Mouse (Mus musculus) brown adipose tissue, adult 24 weeks (tissue): ENCODE measurements around the gene Ceacam11. TPM values are rescaled to one million over a fixed set of nuclear protein-coding genes. Genes with fewer than 3 reads are reported as not detected.
"Not testable (repeated sequence)": the region's sequence is repeated elsewhere in the genome, so short reads cannot be mapped to it uniquely, and the experiment has no call there.

Experiments
- H3K27ac ChIP-seq: fragments of 200-500 bp; replicated peaks from 2 replicates; pipeline ENCODE4 v1.5.1; 2012; ENCODE audit warnings: low read depth, mild to moderate bottlenecking, low read length
- H3K4me1 ChIP-seq: fragments of 200-500 bp; 2 replicates; pipeline ENCODE4 v1.6.1; 2012; ENCODE audit warnings: low read length, mixed read lengths; ENCODE audit not compliant: control insufficient read depth, insufficient read depth, insufficient read length
- H3K4me3 ChIP-seq: fragments of 200-500 bp; 2 replicates; pipeline ENCODE4 v1.5.1; 2012; ENCODE audit warnings: low read depth, mild to moderate bottlenecking, low read length, moderate library complexity; ENCODE audit not compliant: insufficient read depth
- polyA plus RNA-seq: library from polyadenylated mRNA; stranded (reverse); fragments of >200 nt; gene quantifications from 2 replicates; pipeline ENCODE4 v1.2.4, GENCODE M21; 2012; ENCODE audit not compliant: missing spikeins, insufficient read depth, insufficient read length

Ceacam11 gene
- not detected in 2 replicates for polyA plus RNA-seq

DNA sequence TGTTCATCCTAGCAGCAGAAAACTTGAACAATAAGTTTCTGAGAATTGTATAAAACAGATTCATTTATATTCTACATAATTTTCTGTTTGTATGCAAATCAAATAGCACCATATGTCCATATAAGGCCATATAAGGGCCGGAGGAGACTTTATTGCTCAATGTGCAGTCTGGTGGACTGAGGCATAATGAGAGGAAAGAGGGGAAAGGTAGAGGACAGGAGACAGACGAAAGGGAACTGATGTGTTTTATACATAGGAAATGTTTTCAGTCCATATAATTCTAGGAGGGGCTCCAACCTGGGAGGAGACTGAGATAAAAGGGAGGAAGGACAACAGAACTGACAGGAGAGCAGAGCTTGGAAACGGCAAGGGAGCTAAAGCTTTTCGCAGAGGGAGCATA is at the start of gene Ceacam11:
Ceacam11 (plus strand) TSS at position 301 of the 400 bp plus-strand sequence.
- Histone ChIP-seq H3K4me3 (no peak within 1 kb of the TSS), H3K27ac (no peak within 1 kb of the TSS), H3K4me1 (no peaks in the 10 kb centered on the region)

DNA sequence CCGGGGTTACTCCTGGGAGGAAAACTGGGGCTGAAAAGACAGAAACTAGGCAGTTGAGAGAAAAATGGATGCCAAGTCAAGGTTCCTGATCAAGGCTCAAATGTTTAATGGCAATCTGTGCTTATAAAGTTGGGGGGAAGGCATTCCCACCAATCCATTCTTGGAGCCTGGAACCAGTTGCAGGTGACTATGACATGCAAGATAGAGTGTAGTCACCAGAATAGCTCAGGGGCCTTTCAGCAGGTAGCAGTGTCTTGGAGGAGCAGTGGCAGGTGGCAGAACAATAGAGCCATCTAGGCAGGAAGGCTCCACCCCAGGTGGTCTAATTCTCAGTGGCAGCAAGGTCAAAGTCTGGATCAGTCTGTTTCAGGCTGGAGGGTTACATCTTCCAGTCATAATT is 29.2 kb downstream of the Ceacam11 start:
- H3K4me3 ChIP-seq, result not testable (repeated sequence)

DNA sequence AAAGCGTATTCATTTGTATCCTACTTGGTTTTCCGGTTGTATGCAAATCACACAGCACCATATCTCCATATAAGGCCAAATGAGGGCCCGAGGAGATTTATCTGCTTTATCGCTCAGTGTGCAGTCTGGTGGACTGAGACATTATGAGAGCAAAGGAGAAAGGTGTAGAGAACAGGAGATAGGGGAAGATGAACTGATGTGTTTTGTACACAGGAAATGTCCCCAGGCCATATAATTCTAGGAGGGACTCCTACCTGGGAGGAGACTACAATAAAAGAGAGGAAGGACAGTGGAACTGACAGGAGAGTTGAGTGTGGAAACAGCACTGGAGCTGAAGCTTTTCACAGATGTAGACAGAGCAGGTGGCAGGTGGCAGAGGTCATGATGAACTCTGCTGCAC is 37.7 kb downstream of the Ceacam11 start, which contains the start of gene Ceacam13:
Ceacam13 (plus strand) TSS at position 301 of the 400 bp plus-strand sequence.
- no peak within 1 kb of the TSS for H3K27ac ChIP-seq
- no peak within 1 kb of the TSS for H3K4me3 ChIP-seq
- H3K4me1 ChIP-seq, result no peaks in the 10 kb centered on the region

More for the DNA sequence above, 29.2 kb downstream of the Ceacam11 start:
- not testable (repeated sequence) for H3K27ac ChIP-seq, H3K4me1 ChIP-seq

Other genes starting within 250 kb of the Ceacam11 start
- gene Ceacam14, start 159.5 kb upstream of the Ceacam11 start, polyA plus RNA-seq, result not detected in 2 replicates
- gene Gm5155, start 100.4 kb upstream of the Ceacam11 start, polyA plus RNA-seq, result not detected in 2 replicates
- gene Ceacam13, start 37.8 kb downstream of the Ceacam11 start, polyA plus RNA-seq, result not detected in 2 replicates
- gene Ceacam12, start 93.8 kb downstream of the Ceacam11 start, polyA plus RNA-seq, result not detected in 2 replicates
- gene Igfl3, start 204.4 kb downstream of the Ceacam11 start, polyA plus RNA-seq, result not detected in 2 replicates